Mouse (Mus musculus): ENCODE results near the gene Cd276.

Gene Cd276

GRCm38 (mm10) chr9:58516480-58516879, 38.8 kb downstream of the Cd276 start:
- no peak for DNase-seq (ENCODE audit: low spot score in 2 of 2)

- DNase-seq (ENCODE audit: low spot score in 2 of 2): no peak
Measured at GRCm38 (mm10) chr9:58513749-58514148, 41.5 kb downstream of the Cd276 start.

- DNase-seq (ENCODE audit: low spot score in 2 of 2): no peak
Measured at GRCm38 (mm10) chr9:58510452-58510851, 44.8 kb downstream of the Cd276 start.

GRCm38 (mm10) chr9:58507216-58508005, 47.8 kb downstream of the Cd276 start:
- no peak for DNase-seq (ENCODE audit: low spot score in 2 of 2)

GRCm38 (mm10) chr9:58500946-58501345, 54.3 kb downstream of the Cd276 start:
- DNase-seq (ENCODE audit: low spot score in 2 of 2): no peak

- DNase-seq (ENCODE audit: low spot score in 2 of 2): no peak
Measured at GRCm38 (mm10) chr9:58497942-58498341, 57.3 kb downstream of the Cd276 start.

GRCm38 (mm10) chr9:58496470-58497182, 58.6 kb downstream of the Cd276 start:
- peak in 1 of 2 experiments; percentile 54 for DNase-seq (ENCODE audit: low spot score in 2 of 2)

- peak in 1 of 2 experiments; percentile 56 for DNase-seq (ENCODE audit: low spot score in 2 of 2)
Measured at GRCm38 (mm10) chr9:58495035-58495434, 60.2 kb downstream of the Cd276 start.

- DNase-seq (ENCODE audit: low spot score in 2 of 2): no peak
Measured at GRCm38 (mm10) chr9:58490391-58490790, 64.8 kb downstream of the Cd276 start.

- no peak for DNase-seq (ENCODE audit: low spot score in 2 of 2)
Measured at GRCm38 (mm10) chr9:58489865-58490165, 65.4 kb downstream of the Cd276 start.

- DNase-seq (ENCODE audit: low spot score in 2 of 2): peak; percentile 54 to 57
Measured at GRCm38 (mm10) chr9:58489133-58489864, 65.9 kb downstream of the Cd276 start.

GRCm38 (mm10) chr9:58487851-58488801, 67.1 kb downstream of the Cd276 start, which contains the start of gene Insyn1:
Insyn1 (plus strand) TSS chr9:58488603.
- DNase-seq (ENCODE audit: low spot score in 2 of 2): peak; percentile 78 to 80

GRCm38 (mm10) chr9:58487076-58487475, 68.2 kb downstream of the Cd276 start:
- DNase-seq (ENCODE audit: low spot score in 2 of 2): no peak

Measured in right cerebral cortex, postnatal 10 days (tissue).